Mouse (Mus musculus) heart, embryonic 13.5 days (tissue): ENCODE measurements around the gene Zcwpw1. TPM values are rescaled to one million over a fixed set of nuclear protein-coding genes. Genes with fewer than 3 reads are reported as not detected.

Experiments
- ATAC-seq: fragments of 200-750 bp; cut with Nextera tagmentation; 2 replicates; pipeline ENCODE4 v1.8.0; 2017; ENCODE audit warnings: moderate TSS enrichment; ENCODE audit not compliant: insufficient number of reproducible peaks, low FRiP score, low TSS enrichment; ENCODE audit errors: extremely low read depth
- H3K27ac ChIP-seq: fragments of 300-500 bp; sonication (generic); replicated peaks from 2 replicates; pipeline ENCODE4 v1.5.1; 2015; ENCODE audit warnings: moderate library complexity, mild to moderate bottlenecking, inconsistent platforms
- H3K27me3 ChIP-seq: fragments of 300-500 bp; sonication (generic); replicated peaks from 2 replicates; pipeline ENCODE4 v1.6.1; 2015; ENCODE audit warnings: mild to moderate bottlenecking, inconsistent platforms
- H3K36me3 ChIP-seq: fragments of 300-500 bp; sonication (generic); 2 replicates; pipeline ENCODE4 v1.6.1; 2015; ENCODE audit warnings: mild to moderate bottlenecking, inconsistent platforms
- H3K4me1 ChIP-seq: fragments of 300-500 bp; sonication (generic); 2 replicates; pipeline ENCODE4 v1.6.1; 2015; ENCODE audit warnings: inconsistent platforms
- H3K4me2 ChIP-seq: fragments of 300-500 bp; sonication (generic); 2 replicates; pipeline ENCODE4 v1.6.1; 2015; ENCODE audit warnings: inconsistent platforms, mild to moderate bottlenecking, moderate library complexity
- H3K4me3 ChIP-seq: fragments of 300-500 bp; sonication (generic); 2 replicates; pipeline ENCODE4 v1.5.1; 2015; ENCODE audit warnings: moderate library complexity, mild to moderate bottlenecking, inconsistent platforms
- H3K9ac ChIP-seq: fragments of 300-500 bp; sonication (generic); 2 replicates; pipeline ENCODE4 v1.6.1; 2015; ENCODE audit warnings: inconsistent platforms, mild to moderate bottlenecking, moderate library complexity
- H3K9me3 ChIP-seq: fragments of 300-500 bp; sonication (generic); 2 replicates; pipeline ENCODE4 v1.6.1; 2016; ENCODE audit warnings: inconsistent platforms
- WGBS: fragments of 180-500 bp; shearing (Covaris S2); methylation state at CpG from one replicate; pipeline ENCODE4 v1.1.7; 2015; ENCODE audit warnings: mixed read lengths; 5-methylcytosine and 5-hydroxymethylcytosine counted together
- polyA plus RNA-seq: library from polyadenylated mRNA; unstranded; fragments of >200 nt; fragmentation: Nextera tagmentation; extraction: Ambion mirVana; gene quantifications from 2 replicates; pipeline ENCODE4 v1.2.1, GENCODE M21; 2015

Gene Zcwpw1
- polyA plus RNA-seq, 1 experiment from 2014 or later = 7.7 TPM

- ATAC-seq = no peak; the same call in 1 of the 2 replicates
- Histone ChIP-seq H3K4me2 (no peak overlapping the region), H3K9ac (peak overlapping the region; percentile 47; the same call in 1 of the 2 replicates), H3K4me3 (no peak overlapping the region), H3K27me3 (no peaks in the 10 kb centered on the region), H3K4me1 (peaks cover 33% of the 10 kb centered on the region), H3K27ac (peak overlapping the region; percentile 72), H3K36me3 (peaks cover 15% of the 10 kb centered on the region), H3K9me3 (no peaks in the 10 kb centered on the region)
- 29% methylated on average over 5 of the region's 5 CpGs for WGBS
These were observed 11.1 kb upstream of the Zcwpw1 start for GRCm38 (mm10) chr5:137776408-137776918.

- no peak for ATAC-seq
- WGBS = 77% methylated on average over 7 of the region's 7 CpGs
These were observed 10.2 kb upstream of the Zcwpw1 start for GRCm38 (mm10) chr5:137777267-137777845.

GRCm38 (mm10) chr5:137778635-137779034 is 9.0 kb upstream of the Zcwpw1 start, which contains the start of gene Ppp1r35:
Gene Ppp1r35, plus strand, starts transcription at chr5:137778849.
- peak; percentile 80 for ATAC-seq
- peak within 1 kb of the TSS; percentile 99 for H3K4me2 ChIP-seq
- peak within 1 kb of the TSS; percentile 97 for H3K9ac ChIP-seq
- peak within 1 kb of the TSS; percentile 100 for H3K4me3 ChIP-seq
- peaks cover 36% of the 10 kb centered on the region for H3K36me3 ChIP-seq
- H3K27ac ChIP-seq = peak within 1 kb of the TSS; percentile 94
- no peaks in the 10 kb centered on the region for H3K9me3 ChIP-seq
- H3K4me1 ChIP-seq = peaks cover 40% of the 10 kb centered on the region
- WGBS = under 1% methylated on average over 31 of the region's 31 CpGs
- H3K27me3 ChIP-seq = no peaks in the 10 kb centered on the region

More at GRCm38 (mm10) chr5:137777267-137777845, 10.2 kb upstream of the Zcwpw1 start:
- Histone ChIP-seq H3K9ac (no peak overlapping the region), H3K27me3 (no peaks in the 10 kb centered on the region), H3K4me2 (no peak overlapping the region), H3K36me3 (peaks cover 24% of the 10 kb centered on the region), H3K4me3 (no peak overlapping the region), H3K9me3 (no peaks in the 10 kb centered on the region), H3K4me1 (peaks cover 29% of the 10 kb centered on the region), H3K27ac (no peak overlapping the region)

GRCm38 (mm10) chr5:137779053-137779933 is 8.3 kb upstream of the Zcwpw1 start:
- peaks cover 43% of the 10 kb centered on the region for H3K36me3 ChIP-seq
- peak overlapping the region; percentile 97 for H3K9ac ChIP-seq
- H3K4me3 ChIP-seq = peak overlapping the region; percentile 100
- peak overlapping the region; percentile 99 for H3K4me2 ChIP-seq
- H3K9me3 ChIP-seq = no peaks in the 10 kb centered on the region
- peaks cover 47% of the 10 kb centered on the region for H3K4me1 ChIP-seq
- H3K27me3 ChIP-seq = no peaks in the 10 kb centered on the region
- peak overlapping the region; percentile 94 for H3K27ac ChIP-seq
- peak; percentile 31; the same call in 1 of the 2 replicates for ATAC-seq
- WGBS = 1% methylated on average over 80 of the region's 83 CpGs

GRCm38 (mm10) chr5:137781661-137782060 is 5.9 kb upstream of the Zcwpw1 start:
- H3K4me2 ChIP-seq = no peak overlapping the region
- H3K4me3 ChIP-seq = no peak overlapping the region
- H3K9me3 ChIP-seq = no peaks in the 10 kb centered on the region
- no peak for ATAC-seq
- H3K27ac ChIP-seq = no peak overlapping the region
- no peaks in the 10 kb centered on the region for H3K27me3 ChIP-seq
- H3K36me3 ChIP-seq = peaks cover 51% of the 10 kb centered on the region
- WGBS = 92% methylated on average over 7 of the region's 7 CpGs
- peak overlapping the region; percentile 29; the same call in 1 of the 2 replicates for H3K9ac ChIP-seq
- peaks cover 50% of the 10 kb centered on the region for H3K4me1 ChIP-seq

GRCm38 (mm10) chr5:137782776-137783522 is 4.6 kb upstream of the Zcwpw1 start:
- no peak overlapping the region for H3K27ac ChIP-seq
- peaks cover 51% of the 10 kb centered on the region for H3K36me3 ChIP-seq
- H3K4me1 ChIP-seq = peaks cover 49% of the 10 kb centered on the region
- no peaks in the 10 kb centered on the region for H3K9me3 ChIP-seq
- 81% methylated on average over 13 of the region's 13 CpGs for WGBS
- peak overlapping the region; percentile 98 for H3K9ac ChIP-seq
- peak overlapping the region; percentile 79 for H3K4me2 ChIP-seq
- H3K4me3 ChIP-seq = peak overlapping the region; percentile 90
- no peaks in the 10 kb centered on the region for H3K27me3 ChIP-seq
- ATAC-seq = no peak

GRCm38 (mm10) chr5:137783901-137784540 is 3.6 kb upstream of the Zcwpw1 start:
- Histone ChIP-seq H3K4me2 (peak overlapping the region; percentile 79), H3K27ac (no peak overlapping the region), H3K27me3 (no peaks in the 10 kb centered on the region), H3K9me3 (no peaks in the 10 kb centered on the region), H3K4me3 (peak overlapping the region; percentile 90), H3K9ac (peak overlapping the region; percentile 98), H3K4me1 (peaks cover 48% of the 10 kb centered on the region), H3K36me3 (peaks cover 51% of the 10 kb centered on the region)
- 60% methylated on average over 9 of the region's 9 CpGs for WGBS
- no peak for ATAC-seq

- no peaks in the 10 kb centered on the region for H3K9me3 ChIP-seq
- peaks cover 46% of the 10 kb centered on the region for H3K4me1 ChIP-seq
- ATAC-seq = no peak
- H3K4me3 ChIP-seq = peak overlapping the region; percentile 90
- peaks cover 51% of the 10 kb centered on the region for H3K36me3 ChIP-seq
- WGBS = 73% methylated on average over 14 of the region's 14 CpGs
- H3K4me2 ChIP-seq = peak overlapping the region; percentile 79
- H3K27me3 ChIP-seq = no peaks in the 10 kb centered on the region
- peak overlapping the region; percentile 98 for H3K9ac ChIP-seq
- peak overlapping the region; percentile 98 for H3K27ac ChIP-seq
These were observed 3.1 kb upstream of the Zcwpw1 start for GRCm38 (mm10) chr5:137784546-137784945.

GRCm38 (mm10) chr5:137785164-137786031 is 2.2 kb upstream of the Zcwpw1 start:
- peak overlapping the region; percentile 98 for H3K27ac ChIP-seq
- H3K27me3 ChIP-seq = no peaks in the 10 kb centered on the region
- peaks cover 46% of the 10 kb centered on the region for H3K36me3 ChIP-seq
- peaks cover 37% of the 10 kb centered on the region for H3K4me1 ChIP-seq
- ATAC-seq = peak; percentile 5; the same call in 1 of the 2 replicates
- WGBS = under 1% methylated on average over 51 of the region's 62 CpGs
- H3K4me2 ChIP-seq = peak overlapping the region; percentile 79
- H3K9me3 ChIP-seq = no peaks in the 10 kb centered on the region
- peak overlapping the region; percentile 90 for H3K4me3 ChIP-seq
- peak overlapping the region; percentile 98 for H3K9ac ChIP-seq
